Mouse (Mus musculus) left cerebral cortex, adult 2 months (tissue): ENCODE data around the gene Cep350. TPM values are rescaled to one million over a fixed set of nuclear protein-coding genes. Genes with fewer than 3 reads are reported as not detected.

Source experiments
- DNase-seq, 2 experiments: peaks; one replicate each; pipeline ENCODE4 v3.0.0; 2021 to 2022; ENCODE audit warnings: low spot score in 2 of 2, mixed read lengths in 1 of 2; ENCODE audit errors: extremely low spot score in 1 of 2
- H3K27ac ChIP-seq: fragments of 200-600 bp; 2 replicates; pipeline ENCODE4 v1.8.1; 2022
- H3K4me3 ChIP-seq: fragments of 200-600 bp; 2 replicates; pipeline ENCODE4 v1.8.1; 2022
- CTCF ChIP-seq: fragments of 200-600 bp; IDR thresholded peaks from 2 replicates; pipeline ENCODE4 v1.8.1; 2022; ENCODE audit warnings: antibody characterized with exemption, mild to moderate bottlenecking, moderate library complexity
- intact Hi-C: fragments of 180-260 bp; cut with DNase I; formaldehyde crosslinking; loops from one replicate; pipeline ENCODE4 v1.15.1; 2025
- total RNA-seq, 2 experiments: library from RNA; stranded (reverse); gene quantifications; 2 replicates each; pipeline ENCODE4 v1.2.3; 2021

Gene Cep350
- total RNA-seq, 2 experiments from 2014 or later: 47.4 to 50.4 TPM

- H3K27ac ChIP-seq: no peak overlapping the region
- no peak for TF ChIP-seq CTCF
- no peak overlapping the region for H3K4me3 ChIP-seq
- no peak for DNase-seq
- intact Hi-C loops: no loop called here
These were observed 93.5 kb downstream of the Cep350 start for GRCm38 (mm10) chr1:155879596-155879995.

DNA sequence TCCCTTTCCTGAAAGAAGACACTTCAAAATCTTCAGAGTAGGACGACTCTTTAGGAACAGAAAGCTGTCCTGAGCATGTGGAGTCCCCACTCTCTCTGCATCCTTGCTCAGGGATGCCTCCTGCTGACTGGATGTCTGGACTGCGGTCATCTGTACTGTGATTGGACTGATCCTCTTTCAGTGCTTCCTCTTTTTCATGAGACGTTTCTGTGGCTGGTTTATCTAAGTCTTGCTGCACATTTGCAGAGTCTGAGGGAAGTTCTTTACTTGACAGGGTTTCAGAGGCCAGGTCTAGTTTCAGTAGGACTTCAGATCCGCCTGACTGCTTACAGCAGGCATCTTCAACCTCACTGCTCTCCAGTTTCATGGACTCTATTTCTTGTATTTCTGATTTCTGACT is 110.1 kb downstream of the Cep350 start:
- H3K4me3 ChIP-seq: no peak overlapping the region
- no peak overlapping the region for H3K27ac ChIP-seq
- peak; percentile 21; the same call in 1 of the 2 replicates for TF ChIP-seq CTCF
- DNase-seq: no peak
- intact Hi-C loops: loop anchor here (10.0 kb wide), 1 partner anchor 288 kb away; no protein-coding TSS in a partner anchor

DNA sequence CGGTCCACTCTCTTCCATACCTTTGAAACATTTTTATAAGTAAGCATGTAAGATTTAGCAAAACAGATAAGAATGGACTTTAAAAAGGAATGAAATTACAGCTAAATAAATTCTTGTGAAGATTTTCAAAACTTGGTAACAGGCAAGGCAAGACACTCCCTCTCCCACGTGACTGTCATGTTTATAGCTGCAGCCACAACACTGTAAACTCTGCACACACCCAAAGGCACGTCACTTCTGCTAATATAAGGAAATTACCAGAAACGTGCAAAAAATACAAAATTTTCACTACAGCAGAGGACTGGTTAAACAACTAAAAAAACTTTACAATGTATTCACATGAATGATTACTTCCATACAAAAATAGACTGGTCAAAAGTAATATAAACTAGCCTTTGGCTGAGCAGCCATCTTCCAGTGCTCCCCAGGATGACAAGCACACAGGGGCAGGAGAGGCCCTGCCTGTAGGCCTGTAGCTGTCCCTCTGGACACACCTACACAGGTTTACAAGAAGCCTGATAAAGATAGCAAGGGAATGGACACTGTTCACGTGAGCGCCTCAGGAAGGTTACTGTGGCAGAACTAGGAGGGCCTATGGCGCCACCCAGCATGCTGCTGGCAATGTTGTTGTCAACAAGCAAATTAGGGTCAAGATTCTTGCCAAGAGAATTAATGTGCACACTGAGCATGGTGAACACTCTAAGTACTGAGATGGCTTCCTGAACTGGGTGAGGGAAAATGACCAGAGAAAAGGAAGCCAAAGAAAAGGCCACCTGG is 117.9 kb downstream of the Cep350 start:
- intact Hi-C loops: no loop called here
- Histone ChIP-seq H3K4me3 (no peak overlapping the region), H3K27ac (no peak overlapping the region)
- no peak for DNase-seq
- TF ChIP-seq CTCF: no peak

- H3K27ac ChIP-seq: no peak overlapping the region
- intact Hi-C loops: no loop called here
- H3K4me3 ChIP-seq: no peak overlapping the region
- TF ChIP-seq CTCF: no peak
- no peak for DNase-seq
These were observed 120.0 kb downstream of the Cep350 start for GRCm38 (mm10) chr1:155853009-155853408.

- intact Hi-C loops: no loop called here
- H3K4me3 ChIP-seq: no peak overlapping the region
These were observed 128.8 kb downstream of the Cep350 start for GRCm38 (mm10) chr1:155844235-155844634.

DNA sequence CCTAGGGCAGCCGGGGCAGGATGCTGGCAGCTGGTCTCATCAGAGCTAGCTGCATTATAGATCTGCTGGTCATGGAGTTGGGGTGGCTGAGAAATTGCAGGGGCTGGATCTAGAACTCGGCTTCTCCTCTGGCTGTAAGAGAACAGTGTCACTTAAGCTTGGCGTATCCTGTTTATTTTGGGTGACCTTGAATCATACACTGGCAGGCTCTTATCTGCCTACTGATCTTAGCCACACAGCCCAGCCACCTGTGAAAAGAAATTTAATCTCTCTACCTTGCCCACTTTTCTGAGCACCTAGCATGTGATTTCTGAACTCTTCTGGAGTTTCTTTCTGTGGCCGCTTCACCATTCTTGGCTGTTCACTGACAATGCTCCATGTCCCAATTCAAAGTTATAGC is 129.5 kb downstream of the Cep350 start:
- no peak for DNase-seq
- no peak overlapping the region for H3K27ac ChIP-seq
- H3K4me3 ChIP-seq: no peak overlapping the region
- no peak for TF ChIP-seq CTCF
- intact Hi-C loops: no loop called here

More at GRCm38 (mm10) chr1:155844235-155844634, 128.8 kb downstream of the Cep350 start:
- no peak overlapping the region for H3K27ac ChIP-seq
- no peak for TF ChIP-seq CTCF
- no peak for DNase-seq

DNA sequence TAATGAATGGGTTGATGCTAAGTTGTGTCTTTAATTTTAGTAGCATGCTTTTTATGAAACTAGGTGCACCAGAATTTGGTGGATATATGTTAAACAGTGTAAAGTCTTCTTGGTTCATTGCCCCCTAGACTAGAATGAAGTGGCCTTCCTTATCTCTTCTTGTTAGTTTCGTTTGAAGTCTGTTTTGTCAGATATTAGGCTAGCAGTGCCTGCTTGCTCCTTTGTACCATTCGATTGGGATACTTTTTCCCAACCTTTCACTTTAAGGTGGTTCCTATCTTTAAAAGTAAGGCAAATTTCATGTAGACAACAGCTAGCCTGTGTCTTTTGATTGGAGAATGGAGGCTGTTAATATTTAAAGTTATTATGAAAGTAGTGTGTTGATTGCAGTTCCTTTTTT is 137.4 kb downstream of the Cep350 start:
- no peak for DNase-seq
- intact Hi-C loops: no loop called here
- no peak overlapping the region for H3K4me3 ChIP-seq
- TF ChIP-seq CTCF: no peak
- no peak overlapping the region for H3K27ac ChIP-seq

GRCm38 (mm10) chr1:155833610-155834009 is 139.4 kb downstream of the Cep350 start:
- no peak for TF ChIP-seq CTCF
- no peak overlapping the region for H3K27ac ChIP-seq
- intact Hi-C loops: no loop called here
- H3K4me3 ChIP-seq: no peak overlapping the region
- DNase-seq: no peak

DNA sequence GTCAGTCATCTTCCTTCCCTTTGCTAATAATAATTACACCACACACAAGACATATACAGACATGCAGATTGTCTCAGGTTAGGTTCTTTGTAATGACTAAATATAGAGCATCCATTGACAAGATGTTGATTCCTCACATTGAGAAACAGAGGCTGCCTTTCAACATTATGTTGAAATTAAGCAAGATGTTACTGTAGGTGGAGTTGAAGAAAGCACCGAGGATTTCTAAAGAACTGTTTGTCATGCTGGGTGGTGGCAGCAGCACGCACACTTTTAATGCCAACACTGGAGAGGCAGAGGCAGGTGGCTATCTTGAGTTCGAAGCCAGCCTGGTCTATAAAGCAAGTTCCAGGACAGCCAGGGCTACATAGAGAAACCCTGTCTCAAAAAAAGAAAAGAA is 141.1 kb downstream of the Cep350 start:
- no peak for DNase-seq
- intact Hi-C loops: no loop called here
- no peak for TF ChIP-seq CTCF
- H3K4me3 ChIP-seq: no peak overlapping the region
- no peak overlapping the region for H3K27ac ChIP-seq

DNA sequence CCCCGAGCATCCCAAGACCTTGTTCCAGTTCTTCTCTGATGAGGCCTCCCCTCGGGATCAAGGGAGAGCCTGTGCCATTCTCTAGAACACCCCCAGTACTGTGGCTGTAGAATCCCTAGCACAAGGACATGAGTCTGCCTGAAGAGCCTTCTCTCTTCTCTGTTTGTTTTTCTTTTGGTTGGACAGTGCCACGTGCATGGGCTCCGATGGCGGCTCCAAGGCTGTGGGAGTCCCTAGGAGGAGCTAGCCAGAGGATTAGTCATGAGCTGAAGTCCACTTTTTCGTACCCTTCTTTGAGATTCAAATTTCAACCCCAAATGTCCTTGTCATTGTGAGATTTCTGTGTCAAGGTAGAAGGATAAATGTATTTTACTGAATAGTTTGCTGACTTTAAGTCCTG is 142.2 kb downstream of the Cep350 start:
- H3K4me3 ChIP-seq: no peak overlapping the region
- no peak overlapping the region for H3K27ac ChIP-seq
- intact Hi-C loops: no loop called here
- no peak for DNase-seq
- TF ChIP-seq CTCF: no peak

- Histone ChIP-seq H3K4me3 (no peak overlapping the region), H3K27ac (no peak overlapping the region)
- no peak for DNase-seq
- intact Hi-C loops: no loop called here
- no peak for TF ChIP-seq CTCF
These were observed 145.3 kb downstream of the Cep350 start for GRCm38 (mm10) chr1:155827703-155828295.

DNA sequence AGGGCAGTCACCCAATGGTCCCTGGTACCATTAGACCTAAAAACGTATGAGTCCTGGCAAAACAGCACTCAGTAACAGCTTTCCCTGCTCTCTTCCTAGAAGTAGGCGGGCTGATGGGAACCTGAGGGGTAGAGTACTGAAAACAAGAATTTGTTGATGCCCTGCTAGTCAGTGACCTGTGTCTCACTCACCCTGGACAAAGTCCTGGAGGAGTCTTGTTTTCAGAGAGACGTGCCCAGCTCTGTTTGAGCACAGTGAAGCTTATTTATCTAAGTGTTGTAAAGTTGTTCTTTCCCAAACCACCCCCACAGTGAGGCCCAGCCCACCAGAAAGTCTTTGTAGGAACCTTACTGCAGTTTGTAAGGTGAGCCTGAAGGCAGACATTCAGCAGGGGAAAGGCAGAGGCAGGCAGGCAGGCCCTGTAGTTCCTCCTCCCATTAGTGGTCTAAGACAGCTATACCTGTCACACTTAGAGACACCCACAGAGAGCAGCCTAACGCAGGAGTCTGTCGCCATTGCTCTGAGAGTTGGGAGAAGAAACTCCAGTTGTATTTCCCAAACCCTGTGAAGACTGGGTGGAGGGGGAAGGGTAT is 146.2 kb downstream of the Cep350 start:
- no peak for TF ChIP-seq CTCF
- intact Hi-C loops: no loop called here

More for the DNA sequence above, 146.2 kb downstream of the Cep350 start:
- no peak overlapping the region for H3K4me3 ChIP-seq
- H3K27ac ChIP-seq: no peak overlapping the region
- no peak for DNase-seq
